Mouse (Mus musculus): Measurements from ENCODE around the gene Gm49673. TPM values are rescaled to one million over a fixed set of nuclear protein-coding genes. Genes with fewer than 3 reads are reported as not detected.
"Not testable (repeated sequence)": the region's sequence is repeated elsewhere in the genome, so short reads cannot be mapped to it uniquely, and the experiment has no call there.

The Gm49673 gene
- polyA plus RNA-seq, 1 experiment from 2014 or later = 0.27 TPM

DNA sequence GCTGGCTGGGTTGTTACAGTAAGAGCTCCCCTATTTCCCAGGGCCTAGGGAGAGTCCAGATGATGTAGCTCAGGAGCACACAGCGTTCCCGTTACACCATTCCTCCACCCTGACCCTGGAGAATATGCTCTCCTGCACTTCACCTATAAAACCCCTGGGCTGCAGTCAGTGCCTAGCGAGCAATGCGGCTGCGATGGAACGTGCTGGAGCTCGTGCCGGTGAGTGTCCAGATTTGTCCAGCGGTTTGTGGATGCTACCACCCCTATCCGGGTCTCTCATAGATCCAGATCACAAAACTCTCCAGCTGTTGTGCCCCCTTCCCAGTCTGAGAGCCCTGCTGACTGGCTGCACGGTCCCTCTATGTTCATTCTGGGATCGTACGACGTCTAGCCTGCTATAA lies 56.3 kb downstream of the Gm49673 start:
- not testable (repeated sequence) for H3K9ac ChIP-seq; H3K27ac ChIP-seq; H3K27me3 ChIP-seq; H3K4me2 ChIP-seq; H3K4me3 ChIP-seq; H3K36me3 ChIP-seq; ATAC-seq (ENCODE audit: insufficient number of reproducible peaks, insufficient read depth, low FRiP score, low TSS enrichment, low read depth); H3K9me3 ChIP-seq; H3K4me1 ChIP-seq
- 87% methylated on average over 14 of the region's 14 CpGs for WGBS

DNA sequence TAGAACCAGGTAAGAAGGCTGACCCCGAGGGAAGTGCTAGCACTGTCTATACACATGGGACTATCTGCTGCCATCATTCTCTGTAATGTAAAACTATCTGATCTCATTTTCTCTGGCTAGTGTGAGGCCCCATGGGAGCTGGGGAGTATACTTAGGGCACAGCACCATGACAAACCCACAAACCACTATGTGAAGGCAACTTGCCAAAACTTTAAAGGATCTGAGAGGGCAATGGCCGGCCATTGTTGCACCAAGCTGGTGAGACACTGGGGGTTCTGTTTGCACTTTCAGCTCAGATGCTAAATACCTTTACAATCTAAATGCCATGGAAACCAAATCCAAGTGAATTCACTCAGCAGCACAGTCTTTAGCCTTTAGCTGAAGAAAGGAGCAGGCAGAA lies 77.7 kb downstream of the Gm49673 start:
- H3K4me2 ChIP-seq; ATAC-seq (ENCODE audit: insufficient number of reproducible peaks, insufficient read depth, low FRiP score, low TSS enrichment, low read depth); H3K36me3 ChIP-seq; H3K4me3 ChIP-seq; H3K27me3 ChIP-seq; H3K4me1 ChIP-seq; H3K9me3 ChIP-seq; H3K27ac ChIP-seq; H3K9ac ChIP-seq: not testable (repeated sequence)
- WGBS = 75% methylated on average over 2 of the region's 2 CpGs

DNA sequence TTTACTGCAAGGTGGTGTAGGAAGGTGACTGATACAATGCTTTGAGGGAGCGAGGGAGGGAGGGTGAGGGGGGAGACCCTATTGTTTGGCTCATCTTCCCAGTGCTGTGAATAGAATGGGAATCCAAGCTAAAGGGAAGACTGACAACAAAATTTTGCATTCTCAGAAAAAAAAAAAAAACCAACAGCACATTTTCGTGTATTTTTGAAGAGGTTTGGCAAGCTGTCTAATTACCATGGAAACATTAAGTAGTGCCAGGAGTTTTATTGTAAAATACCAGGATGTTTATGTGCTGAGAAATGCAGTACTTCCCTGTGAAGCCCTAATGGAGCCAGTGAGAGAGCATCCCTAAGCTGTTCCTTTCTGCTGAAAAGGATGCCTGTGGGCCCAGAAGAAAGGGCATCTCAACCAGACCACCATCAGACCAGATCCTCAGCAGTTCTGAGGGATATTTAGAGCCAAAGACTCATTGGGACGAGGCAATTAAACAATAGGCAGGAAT lies 90.9 kb downstream of the Gm49673 start:
- H3K27ac ChIP-seq; H3K9ac ChIP-seq; H3K4me1 ChIP-seq; H3K9me3 ChIP-seq; H3K27me3 ChIP-seq; H3K4me2 ChIP-seq; ATAC-seq (ENCODE audit: insufficient number of reproducible peaks, insufficient read depth, low FRiP score, low TSS enrichment, low read depth); H3K4me3 ChIP-seq; H3K36me3 ChIP-seq: not testable (repeated sequence)
- WGBS = 62% methylated on average over 2 of the region's 3 CpGs

DNA sequence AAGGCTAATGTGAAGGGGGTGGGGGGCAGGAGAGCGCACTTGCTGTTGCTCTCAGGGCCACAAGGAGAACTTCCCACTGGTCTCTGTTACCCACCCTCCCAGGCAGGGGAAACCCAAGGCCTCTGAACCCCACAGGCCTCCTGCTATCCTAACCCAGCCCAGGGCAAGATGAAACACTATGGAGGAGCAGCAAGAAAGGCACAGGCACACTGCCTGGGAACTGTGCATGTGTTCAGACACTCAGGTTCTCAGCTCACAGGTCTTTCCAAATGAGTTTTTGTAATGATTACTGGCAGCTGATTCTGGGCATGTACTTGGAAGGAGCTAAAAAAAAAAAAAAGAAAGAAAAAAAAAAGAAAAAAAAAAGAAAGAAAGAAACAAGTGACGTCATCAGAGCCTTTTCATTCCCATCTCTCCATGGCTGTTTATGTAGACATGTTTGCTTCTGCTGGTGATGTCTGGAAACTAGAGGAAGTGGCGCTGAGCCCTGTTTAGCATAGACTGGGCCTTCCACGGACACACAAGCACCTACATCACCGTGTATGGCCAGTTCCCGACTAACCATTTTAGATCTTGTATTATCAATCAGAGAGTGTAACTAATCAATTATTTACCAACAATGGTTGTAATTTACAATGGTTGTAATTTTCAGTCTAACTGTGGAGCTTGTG lies 91.5 kb downstream of the Gm49673 start:
- WGBS = 71% methylated on average over 5 of the region's 6 CpGs
- H3K4me3 ChIP-seq; H3K4me1 ChIP-seq; ATAC-seq (ENCODE audit: insufficient number of reproducible peaks, insufficient read depth, low FRiP score, low TSS enrichment, low read depth); H3K9ac ChIP-seq; H3K27ac ChIP-seq; H3K27me3 ChIP-seq; H3K36me3 ChIP-seq; H3K4me2 ChIP-seq; H3K9me3 ChIP-seq: not testable (repeated sequence)

DNA sequence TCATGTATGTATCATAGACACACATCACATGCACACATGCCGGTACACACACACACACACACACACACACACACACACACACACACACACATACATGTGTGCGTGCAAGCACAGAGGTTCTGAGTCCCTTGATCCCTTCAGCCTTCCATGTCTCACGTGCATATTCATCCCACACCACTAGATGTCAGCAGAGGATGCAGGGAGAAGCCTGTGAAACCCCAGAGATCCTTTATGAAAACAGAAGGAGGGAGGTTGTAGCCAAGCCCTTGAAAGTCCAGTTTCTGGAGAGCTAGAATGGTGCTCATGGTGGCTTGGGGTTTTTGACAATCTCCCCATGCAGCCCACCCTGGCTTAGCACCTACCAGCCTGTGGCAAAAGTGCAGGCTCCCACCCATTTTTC lies 96.3 kb downstream of the Gm49673 start:
- 21% methylated on average over 3 of the region's 3 CpGs for WGBS
- H3K27ac ChIP-seq; H3K36me3 ChIP-seq; H3K4me3 ChIP-seq; H3K4me1 ChIP-seq; H3K9me3 ChIP-seq; H3K9ac ChIP-seq; H3K4me2 ChIP-seq; H3K27me3 ChIP-seq; ATAC-seq (ENCODE audit: insufficient number of reproducible peaks, insufficient read depth, low FRiP score, low TSS enrichment, low read depth): not testable (repeated sequence)

DNA sequence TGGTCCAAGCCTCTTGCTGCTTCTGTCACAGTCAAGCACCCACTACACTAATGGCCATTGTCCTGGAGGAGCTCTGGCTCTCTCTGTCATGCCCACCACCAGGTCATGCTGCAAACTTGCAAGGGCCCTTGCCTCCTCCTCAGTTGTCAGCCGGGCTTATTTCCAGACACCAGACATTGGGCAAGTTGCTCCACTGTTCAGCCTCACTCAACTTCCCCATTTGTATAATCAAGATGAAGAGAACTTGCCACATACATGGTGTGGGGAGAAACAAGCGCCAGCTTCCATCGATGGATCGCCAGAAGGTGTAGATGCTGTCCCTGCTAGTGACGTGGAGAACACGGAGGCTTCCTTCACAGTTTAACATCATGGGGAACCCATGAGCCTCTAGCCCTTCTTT lies 97.4 kb downstream of the Gm49673 start:
- not testable (repeated sequence) for H3K27me3 ChIP-seq; H3K36me3 ChIP-seq; ATAC-seq (ENCODE audit: insufficient number of reproducible peaks, insufficient read depth, low FRiP score, low TSS enrichment, low read depth); H3K4me3 ChIP-seq; H3K9ac ChIP-seq; H3K27ac ChIP-seq; H3K4me2 ChIP-seq; H3K4me1 ChIP-seq; H3K9me3 ChIP-seq
- WGBS = 86% methylated on average over 5 of the region's 6 CpGs

DNA sequence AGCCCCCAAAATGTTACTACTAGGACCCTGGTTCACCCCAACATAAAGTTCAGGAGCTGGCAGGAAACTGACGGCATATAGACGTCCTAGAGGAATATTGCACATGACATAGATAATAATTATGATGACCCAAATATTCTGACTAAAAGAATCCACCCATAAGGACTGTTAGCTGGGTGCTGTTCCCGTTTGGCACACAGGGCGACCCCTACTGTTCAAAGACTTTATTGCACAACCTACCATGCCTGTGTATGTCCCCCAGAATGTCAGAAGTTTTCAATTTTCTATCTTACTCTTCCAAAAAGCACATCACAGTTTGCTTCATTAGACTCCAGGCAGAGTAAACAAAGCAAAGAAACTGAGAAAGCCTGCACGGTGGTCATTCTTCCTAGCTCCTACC lies 101.4 kb downstream of the Gm49673 start:
- H3K9ac ChIP-seq; H3K9me3 ChIP-seq; H3K4me3 ChIP-seq; H3K4me2 ChIP-seq; ATAC-seq (ENCODE audit: insufficient number of reproducible peaks, insufficient read depth, low FRiP score, low TSS enrichment, low read depth); H3K4me1 ChIP-seq; H3K27me3 ChIP-seq; H3K36me3 ChIP-seq; H3K27ac ChIP-seq: not testable (repeated sequence)
- 2% methylated on average over 2 of the region's 5 CpGs for WGBS

DNA sequence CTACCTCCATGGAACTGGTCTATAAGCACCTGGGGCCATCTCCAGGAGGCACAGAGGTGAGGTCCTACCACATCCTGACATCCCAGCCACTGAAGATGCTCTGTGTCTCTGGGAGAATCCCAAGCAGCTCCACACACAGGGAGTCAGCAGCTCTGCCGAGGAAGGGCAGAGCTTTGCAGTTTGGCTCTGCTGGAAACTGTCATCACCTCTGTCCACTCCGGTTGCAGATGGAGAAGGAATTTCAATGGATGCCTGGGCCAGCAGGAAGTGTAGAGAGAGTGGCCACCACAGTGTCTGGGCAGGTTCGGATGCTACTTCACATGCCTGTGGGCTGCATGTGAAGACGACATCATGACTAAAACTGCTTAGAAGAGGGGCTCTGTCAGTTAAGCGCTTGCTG lies 106.4 kb downstream of the Gm49673 start:
- not testable (repeated sequence) for H3K9ac ChIP-seq; H3K36me3 ChIP-seq; H3K4me1 ChIP-seq; ATAC-seq (ENCODE audit: insufficient number of reproducible peaks, insufficient read depth, low FRiP score, low TSS enrichment, low read depth); H3K4me2 ChIP-seq; H3K4me3 ChIP-seq; H3K27me3 ChIP-seq; H3K27ac ChIP-seq; H3K9me3 ChIP-seq
- WGBS = no CpG with 5 or more reads among the region's 5 CpGs

DNA sequence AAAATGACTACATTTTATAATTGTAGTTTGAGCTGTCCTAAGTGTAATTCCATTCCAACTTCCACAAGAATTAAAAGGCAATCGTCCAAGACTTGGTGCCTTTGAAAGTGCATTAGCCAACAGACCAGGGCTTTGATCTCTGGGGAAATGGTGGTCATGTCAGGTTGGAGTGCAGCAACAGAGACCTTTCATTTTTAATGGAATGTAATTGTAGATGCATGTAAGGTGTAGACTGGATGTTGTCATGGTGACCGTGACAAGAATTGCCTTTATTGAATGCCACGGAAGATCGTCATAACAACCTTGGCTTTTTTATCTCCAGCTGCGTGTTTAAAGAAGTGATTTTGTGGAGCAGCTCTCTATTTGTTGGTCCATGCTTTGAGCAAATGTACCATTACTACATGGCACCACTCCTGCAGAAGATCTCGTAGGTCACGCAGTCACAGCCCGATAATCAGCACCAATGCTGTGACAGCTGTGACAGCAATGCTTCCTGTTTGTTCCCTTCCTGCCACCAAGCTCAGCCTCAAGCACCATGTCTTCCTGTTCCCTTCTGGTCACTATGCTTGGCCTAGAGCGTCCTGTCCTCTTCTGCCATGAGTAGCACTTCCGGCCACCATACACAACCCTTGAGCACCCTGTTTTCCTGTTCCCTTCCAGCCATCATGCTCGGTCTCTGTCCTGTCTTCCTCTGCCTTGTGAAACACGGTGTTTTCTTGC lies 107.5 kb downstream of the Gm49673 start:
- not testable (repeated sequence) for H3K27ac ChIP-seq; H3K36me3 ChIP-seq; H3K9ac ChIP-seq; ATAC-seq (ENCODE audit: insufficient number of reproducible peaks, insufficient read depth, low FRiP score, low TSS enrichment, low read depth); H3K4me3 ChIP-seq; H3K4me1 ChIP-seq; H3K4me2 ChIP-seq; H3K9me3 ChIP-seq; H3K27me3 ChIP-seq
- no CpG with 5 or more reads among the region's 12 CpGs for WGBS

DNA sequence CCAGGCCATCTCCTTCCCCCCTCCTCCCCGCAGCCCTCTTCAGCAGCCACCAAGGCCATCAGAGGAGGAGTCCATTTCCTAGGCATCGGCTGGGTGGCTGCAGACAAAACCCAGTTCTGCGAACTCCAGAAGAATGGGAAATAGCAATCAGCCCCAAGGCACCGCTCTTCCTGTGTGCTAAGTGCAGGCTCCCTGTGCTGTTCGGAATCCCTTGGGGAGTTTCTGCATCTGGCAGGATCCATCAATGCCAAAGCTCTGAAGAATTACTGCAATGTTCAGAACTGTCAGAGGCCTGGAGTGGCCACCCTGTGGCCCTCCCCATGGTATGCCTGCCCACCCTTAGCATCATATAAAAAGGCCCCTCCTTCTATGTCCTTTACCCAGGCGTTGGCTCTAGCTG lies 110.6 kb downstream of the Gm49673 start:
- 59% methylated on average over 4 of the region's 6 CpGs for WGBS

More for the DNA sequence above, 110.6 kb downstream of the Gm49673 start:
- H3K27ac ChIP-seq; H3K27me3 ChIP-seq; H3K4me1 ChIP-seq; ATAC-seq (ENCODE audit: insufficient number of reproducible peaks, insufficient read depth, low FRiP score, low TSS enrichment, low read depth); H3K4me2 ChIP-seq; H3K4me3 ChIP-seq; H3K9me3 ChIP-seq; H3K9ac ChIP-seq; H3K36me3 ChIP-seq: not testable (repeated sequence)
